Mouse (Mus musculus): ENCODE measurements around the gene Gm9964. TPM values are rescaled to one million over a fixed set of nuclear protein-coding genes. Genes with fewer than 3 reads are reported as not detected.
"Not testable (repeated sequence)": the region's sequence is repeated elsewhere in the genome, so short reads cannot be mapped to it uniquely, and the experiment has no call there.

Gm9964 gene
- polyA plus RNA-seq, 1 experiment: not detected

DNA sequence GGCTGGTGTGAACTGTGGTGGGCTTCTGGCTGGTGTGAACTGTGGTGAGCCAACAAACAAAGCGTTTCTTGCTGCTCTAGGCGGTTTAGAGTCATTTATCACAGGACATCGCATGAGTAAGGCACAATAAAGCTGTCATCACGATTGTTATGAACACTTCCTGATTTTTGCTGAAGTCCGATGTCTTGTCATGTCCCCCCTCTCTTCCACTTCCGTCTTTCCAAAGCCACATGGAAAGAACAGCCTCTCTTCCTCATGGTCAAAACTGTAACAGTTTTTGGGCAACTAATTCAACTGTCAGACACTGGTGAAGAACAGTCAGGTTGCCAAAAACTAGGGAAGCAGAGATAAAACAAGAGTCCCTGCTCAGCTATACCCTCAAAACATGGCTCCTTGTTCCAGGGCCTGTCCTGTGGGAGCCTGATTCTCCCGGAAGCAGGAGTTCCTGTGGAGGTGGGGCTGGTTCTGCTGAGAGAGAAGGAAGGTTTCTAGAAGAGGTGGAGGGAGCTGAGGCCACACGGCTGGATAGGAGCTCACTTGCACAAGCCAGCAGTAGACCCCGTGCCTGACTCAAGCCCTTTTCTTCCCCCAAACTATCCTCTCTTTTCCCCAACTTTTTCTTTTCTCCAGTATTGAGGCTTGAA, 9.1 kb upstream of the Gm9964 start:
- Histone ChIP-seq H3K9me3 (replicated peaks; ENCODE audit: control insufficient read depth, insufficient read depth, low read length, poor library complexity, severe bottlenecking) (no peaks in the 10 kb centered on the region), H3K27me3 (ENCODE audit: control insufficient read depth, insufficient read depth, low read length, poor library complexity, severe bottlenecking) (no peaks in the 10 kb centered on the region), H3K36me3 (ENCODE audit: control insufficient read depth, insufficient read depth, low read length, poor library complexity, severe bottlenecking) (no peaks in the 10 kb centered on the region), H3K4me1 (ENCODE audit: control insufficient read depth, insufficient read depth, low read length) (peaks cover 4% of the 10 kb centered on the region), H3K4me3 (ENCODE audit: low read depth, low read length) (no peak overlapping the region), H3K27ac (ENCODE audit: insufficient read depth, low read length) (no peak overlapping the region), H3K9ac (ENCODE audit: low read depth, poor library complexity, severe bottlenecking) (no peak overlapping the region)
- no peak for TF ChIP-seq POLR2A (IDR thresholded peaks at IDR 0.05; ENCODE audit: insufficient read depth, low read length)
- TF ChIP-seq EP300 (IDR thresholded peaks at IDR 0.05; ENCODE audit: insufficient read depth, low read depth, low read length): no peak
- no peak for TF ChIP-seq CTCF (IDR thresholded peaks at IDR 0.05; ENCODE audit: low read depth, low read length)

DNA sequence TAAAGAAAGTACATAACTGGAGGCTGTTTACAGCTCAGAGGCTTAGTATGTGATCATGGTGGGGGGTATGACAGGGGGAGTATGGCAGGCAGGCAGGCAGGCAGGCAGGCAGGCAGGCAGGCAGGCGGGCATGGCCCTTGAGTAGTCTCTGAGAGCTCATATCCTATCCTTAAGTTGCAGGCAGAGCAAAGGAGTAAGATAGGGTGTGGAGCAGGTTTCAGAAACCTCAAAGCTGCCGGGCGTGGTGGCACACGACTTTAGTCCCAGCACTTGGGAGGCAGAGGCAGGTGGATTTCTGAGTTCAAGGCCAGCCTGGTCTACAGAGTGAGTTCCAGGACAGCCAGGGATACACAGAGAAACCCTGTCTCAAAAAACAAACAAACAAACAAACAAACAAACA, 7.5 kb upstream of the Gm9964 start:
- not testable (repeated sequence) for H3K4me1 ChIP-seq (ENCODE audit: control insufficient read depth, insufficient read depth, low read length); H3K36me3 ChIP-seq (ENCODE audit: control insufficient read depth, insufficient read depth, low read length, poor library complexity, severe bottlenecking); H3K9me3 ChIP-seq (replicated peaks; ENCODE audit: control insufficient read depth, insufficient read depth, low read length, poor library complexity, severe bottlenecking); H3K27me3 ChIP-seq (ENCODE audit: control insufficient read depth, insufficient read depth, low read length, poor library complexity, severe bottlenecking); H3K27ac ChIP-seq (ENCODE audit: insufficient read depth, low read length); H3K4me3 ChIP-seq (ENCODE audit: low read depth, low read length); H3K9ac ChIP-seq (ENCODE audit: low read depth, poor library complexity, severe bottlenecking)

DNA sequence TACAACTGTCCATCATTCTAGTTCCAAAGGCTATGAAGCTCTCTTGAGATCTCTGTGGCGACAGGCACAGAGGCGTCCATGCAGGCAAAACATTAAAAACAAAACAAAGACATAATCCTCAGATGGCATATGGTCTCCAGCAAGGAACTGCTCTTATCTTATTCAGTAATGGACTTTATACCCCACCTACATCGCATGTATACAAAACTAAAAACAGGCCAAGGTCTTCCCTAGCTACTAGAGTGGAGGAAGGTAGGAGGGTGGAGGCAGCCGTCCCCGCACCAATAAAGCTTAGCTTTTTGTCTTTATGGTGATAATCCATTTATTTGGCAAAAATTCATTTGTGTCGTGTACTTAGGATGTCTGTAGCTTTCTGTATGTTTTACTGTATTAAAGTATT, 6.4 kb upstream of the Gm9964 start:
- Histone ChIP-seq H3K4me3 (ENCODE audit: low read depth, low read length) (no peak overlapping the region), H3K9ac (ENCODE audit: low read depth, poor library complexity, severe bottlenecking) (no peak overlapping the region), H3K27ac (ENCODE audit: insufficient read depth, low read length) (no peak overlapping the region), H3K9me3 (replicated peaks; ENCODE audit: control insufficient read depth, insufficient read depth, low read length, poor library complexity, severe bottlenecking) (no peaks in the 10 kb centered on the region), H3K4me1 (ENCODE audit: control insufficient read depth, insufficient read depth, low read length) (peaks cover 1% of the 10 kb centered on the region), H3K36me3 (ENCODE audit: control insufficient read depth, insufficient read depth, low read length, poor library complexity, severe bottlenecking) (no peaks in the 10 kb centered on the region), H3K27me3 (ENCODE audit: control insufficient read depth, insufficient read depth, low read length, poor library complexity, severe bottlenecking) (no peaks in the 10 kb centered on the region)
- TF ChIP-seq CTCF (IDR thresholded peaks at IDR 0.05; ENCODE audit: low read depth, low read length) (no peak), EP300 (IDR thresholded peaks at IDR 0.05; ENCODE audit: insufficient read depth, low read depth, low read length) (no peak), POLR2A (IDR thresholded peaks at IDR 0.05; ENCODE audit: insufficient read depth, low read length) (no peak)

DNA sequence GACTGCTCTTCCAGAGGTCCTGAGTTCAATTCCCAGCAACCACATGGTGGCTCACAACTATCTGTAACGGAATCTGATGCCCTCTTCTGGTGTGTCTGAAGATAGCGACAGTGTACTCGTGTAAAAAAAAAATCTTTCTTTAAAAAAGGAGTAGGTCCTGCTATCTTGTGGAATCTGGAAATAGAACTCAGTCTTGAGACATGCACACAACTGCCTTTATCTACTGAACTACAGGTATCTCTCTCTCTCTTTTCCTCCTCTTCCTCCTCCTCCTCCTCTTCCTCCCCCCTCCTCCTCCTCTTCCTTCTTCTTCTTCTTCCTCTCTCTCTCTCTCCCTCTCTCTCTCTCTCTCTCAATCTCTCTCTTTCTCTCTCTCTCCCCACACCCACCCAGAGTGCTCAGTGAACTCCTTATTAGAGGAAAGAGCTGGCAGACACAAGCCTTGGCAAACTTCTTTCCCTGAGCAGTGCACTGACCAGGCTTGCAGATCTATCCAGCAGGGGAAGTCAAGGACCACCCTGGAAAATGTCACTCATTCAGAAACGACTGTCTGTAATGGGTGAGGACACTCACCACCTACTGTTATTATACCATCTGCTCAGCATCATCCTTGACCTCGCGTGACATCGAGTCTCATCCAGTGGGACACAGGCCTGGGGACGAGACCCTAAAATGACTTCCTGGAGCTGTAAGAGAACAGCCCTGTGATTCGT, 3.2 kb upstream of the Gm9964 start:
- Histone ChIP-seq H3K4me1 (ENCODE audit: control insufficient read depth, insufficient read depth, low read length) (no peaks in the 10 kb centered on the region), H3K4me3 (ENCODE audit: low read depth, low read length) (no peak overlapping the region), H3K9me3 (replicated peaks; ENCODE audit: control insufficient read depth, insufficient read depth, low read length, poor library complexity, severe bottlenecking) (no peaks in the 10 kb centered on the region), H3K27me3 (ENCODE audit: control insufficient read depth, insufficient read depth, low read length, poor library complexity, severe bottlenecking) (no peaks in the 10 kb centered on the region), H3K36me3 (ENCODE audit: control insufficient read depth, insufficient read depth, low read length, poor library complexity, severe bottlenecking) (no peaks in the 10 kb centered on the region), H3K9ac (ENCODE audit: low read depth, poor library complexity, severe bottlenecking) (no peak overlapping the region), H3K27ac (ENCODE audit: insufficient read depth, low read length) (no peak overlapping the region)
- TF ChIP-seq POLR2A (IDR thresholded peaks at IDR 0.05; ENCODE audit: insufficient read depth, low read length) (no peak), CTCF (IDR thresholded peaks at IDR 0.05; ENCODE audit: low read depth, low read length) (no peak), EP300 (IDR thresholded peaks at IDR 0.05; ENCODE audit: insufficient read depth, low read depth, low read length) (no peak)

DNA sequence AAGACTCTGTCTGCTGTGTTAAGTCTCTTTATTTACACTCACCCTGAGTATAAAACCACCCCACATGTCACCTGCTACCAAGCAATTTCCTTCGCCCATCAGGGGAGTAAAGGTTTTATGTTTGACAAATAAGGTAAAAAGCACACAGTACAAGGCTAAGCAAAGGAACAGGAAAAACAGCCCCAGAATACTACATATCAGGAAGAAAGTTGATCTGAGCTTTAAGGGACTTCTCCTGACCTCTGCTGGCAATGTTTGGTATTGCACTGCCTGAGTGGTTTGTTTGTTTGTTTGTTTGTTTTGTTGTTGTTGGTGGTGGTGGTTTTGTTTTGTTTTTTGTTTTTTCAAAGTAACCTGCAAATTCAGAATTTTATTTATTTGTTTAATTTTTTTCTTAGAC, 539 bp downstream of the Gm9964 start:
- TF ChIP-seq CTCF (IDR thresholded peaks at IDR 0.05; ENCODE audit: low read depth, low read length): no peak
- TF ChIP-seq EP300 (IDR thresholded peaks at IDR 0.05; ENCODE audit: insufficient read depth, low read depth, low read length): no peak
- TF ChIP-seq POLR2A (IDR thresholded peaks at IDR 0.05; ENCODE audit: insufficient read depth, low read length): no peak
- Histone ChIP-seq H3K9me3 (replicated peaks; ENCODE audit: control insufficient read depth, insufficient read depth, low read length, poor library complexity, severe bottlenecking) (no peaks in the 10 kb centered on the region), H3K27me3 (ENCODE audit: control insufficient read depth, insufficient read depth, low read length, poor library complexity, severe bottlenecking) (no peaks in the 10 kb centered on the region), H3K27ac (ENCODE audit: insufficient read depth, low read length) (no peak overlapping the region), H3K36me3 (ENCODE audit: control insufficient read depth, insufficient read depth, low read length, poor library complexity, severe bottlenecking) (no peaks in the 10 kb centered on the region), H3K4me3 (ENCODE audit: low read depth, low read length) (no peak overlapping the region), H3K9ac (ENCODE audit: low read depth, poor library complexity, severe bottlenecking) (no peak overlapping the region), H3K4me1 (ENCODE audit: control insufficient read depth, insufficient read depth, low read length) (no peaks in the 10 kb centered on the region)

DNA sequence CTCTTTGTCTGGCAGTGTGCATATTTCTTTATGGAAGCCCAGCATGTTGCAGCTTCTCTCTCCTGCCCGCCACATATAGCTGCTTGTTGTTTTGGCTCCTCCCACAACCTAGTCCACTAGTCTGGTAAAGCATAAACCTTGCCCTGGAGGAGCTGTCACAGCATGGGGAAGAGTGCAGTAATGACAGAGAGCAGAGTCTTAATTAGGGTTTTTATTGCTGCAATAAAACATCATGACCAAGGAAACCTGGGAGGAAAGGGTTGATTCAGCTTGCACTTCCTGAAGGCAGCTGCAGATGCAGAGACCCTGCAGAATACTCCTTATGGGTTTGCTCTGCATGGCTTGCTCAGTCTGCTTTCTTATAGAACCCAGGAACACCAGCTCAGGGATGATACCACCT, 2.7 kb downstream of the Gm9964 start:
- H3K4me1 ChIP-seq (ENCODE audit: control insufficient read depth, insufficient read depth, low read length): no peaks in the 10 kb centered on the region
- H3K27ac ChIP-seq (ENCODE audit: insufficient read depth, low read length): no peak overlapping the region
- no peak for TF ChIP-seq EP300 (IDR thresholded peaks at IDR 0.05; ENCODE audit: insufficient read depth, low read depth, low read length)
- no peak for TF ChIP-seq CTCF (IDR thresholded peaks at IDR 0.05; ENCODE audit: low read depth, low read length)
- no peak for TF ChIP-seq POLR2A (IDR thresholded peaks at IDR 0.05; ENCODE audit: insufficient read depth, low read length)
- no peak overlapping the region for H3K4me3 ChIP-seq (ENCODE audit: low read depth, low read length)
- no peaks in the 10 kb centered on the region for H3K36me3 ChIP-seq (ENCODE audit: control insufficient read depth, insufficient read depth, low read length, poor library complexity, severe bottlenecking)
- H3K9me3 ChIP-seq (replicated peaks; ENCODE audit: control insufficient read depth, insufficient read depth, low read length, poor library complexity, severe bottlenecking): no peaks in the 10 kb centered on the region
- H3K9ac ChIP-seq (ENCODE audit: low read depth, poor library complexity, severe bottlenecking): no peak overlapping the region
- H3K27me3 ChIP-seq (ENCODE audit: control insufficient read depth, insufficient read depth, low read length, poor library complexity, severe bottlenecking): no peaks in the 10 kb centered on the region

All from ES-Bruce4 (cell line).